Mouse (Mus musculus) brain, adult 2 months (tissue): ENCODE results near the gene Atf6b.

Experiments used
- DNase-seq: peaks from one replicate; pipeline ENCODE4 v3.0.0; 2011; ENCODE audit warnings: low read depth, low spot score

Gene Atf6b

GRCm38 (mm10) chr17:34692906-34693305 lies 46.0 kb downstream of the Atf6b start:
- no peak for DNase-seq

DNA sequence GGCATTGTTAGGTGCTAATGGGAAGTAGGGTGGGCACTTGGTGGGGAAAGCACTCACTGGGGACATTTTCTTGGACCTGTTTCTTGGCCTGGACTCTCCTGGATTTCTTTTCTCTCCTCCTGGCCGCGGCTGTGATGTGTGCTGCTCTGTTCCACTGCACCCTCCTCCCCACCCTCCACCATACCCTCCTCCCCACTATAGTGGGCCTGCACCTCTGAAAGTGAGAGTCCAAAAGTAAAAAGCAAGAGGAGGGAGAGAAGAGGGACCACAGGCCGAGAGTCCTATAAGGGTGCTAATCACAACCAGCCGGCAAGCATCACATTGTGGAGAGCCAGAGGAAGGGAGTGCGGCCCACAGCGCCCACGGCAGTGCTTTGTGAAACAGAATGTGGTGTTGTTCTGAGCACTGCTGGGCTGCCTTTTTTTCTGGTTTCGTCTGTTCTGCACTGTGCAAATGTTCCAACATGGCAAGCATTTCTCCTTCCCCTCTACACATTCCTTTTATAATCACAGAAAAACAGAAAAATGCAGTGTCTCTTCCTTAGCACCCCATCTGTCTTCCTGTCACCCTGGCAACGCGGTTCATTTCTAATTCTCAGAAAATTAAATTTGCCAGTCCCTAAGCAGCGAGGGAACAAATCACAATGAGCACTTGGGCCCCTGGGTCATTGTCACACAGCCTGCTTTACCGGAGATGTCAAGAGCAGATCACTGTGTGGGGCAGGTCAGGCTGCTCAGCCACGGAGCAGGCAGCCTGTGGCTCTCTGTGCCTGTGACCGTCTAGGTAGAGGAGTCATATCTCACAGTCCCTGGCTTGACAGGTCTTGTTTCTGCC lies 52.8 kb downstream of the Atf6b start:
- peak; percentile 84 for DNase-seq

DNA sequence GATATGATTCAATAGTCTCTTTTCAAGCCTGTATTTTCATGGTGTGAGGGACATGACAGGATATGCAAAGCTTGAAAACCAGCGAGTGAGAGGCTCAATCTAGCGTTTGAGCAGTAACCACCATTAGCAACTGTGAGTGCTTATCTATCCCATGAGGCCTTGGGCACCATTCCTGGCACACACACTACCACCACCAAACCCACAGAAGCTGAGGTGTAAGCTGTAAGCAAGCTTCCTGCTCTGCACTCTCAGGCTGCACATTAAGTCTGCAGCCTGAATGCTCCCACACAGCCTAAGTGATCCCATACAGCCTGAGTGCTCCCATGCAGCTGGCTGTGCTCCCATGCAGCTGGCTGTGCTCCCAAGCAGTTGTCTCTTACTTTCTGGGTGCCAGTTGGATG lies 53.7 kb downstream of the Atf6b start:
- peak; percentile 57 for DNase-seq
